Mouse (Mus musculus): Measurements from ENCODE around the gene Meis2. TPM values are rescaled to one million over a fixed set of nuclear protein-coding genes. Genes with fewer than 3 reads are reported as not detected.
A peak's percentile ranks its signal among the peaks of the same experiment; 100 is the strongest.

Meis2 gene
- total RNA-seq, 2 experiments from 2014 or later = 93.8 to 104 TPM

DNA sequence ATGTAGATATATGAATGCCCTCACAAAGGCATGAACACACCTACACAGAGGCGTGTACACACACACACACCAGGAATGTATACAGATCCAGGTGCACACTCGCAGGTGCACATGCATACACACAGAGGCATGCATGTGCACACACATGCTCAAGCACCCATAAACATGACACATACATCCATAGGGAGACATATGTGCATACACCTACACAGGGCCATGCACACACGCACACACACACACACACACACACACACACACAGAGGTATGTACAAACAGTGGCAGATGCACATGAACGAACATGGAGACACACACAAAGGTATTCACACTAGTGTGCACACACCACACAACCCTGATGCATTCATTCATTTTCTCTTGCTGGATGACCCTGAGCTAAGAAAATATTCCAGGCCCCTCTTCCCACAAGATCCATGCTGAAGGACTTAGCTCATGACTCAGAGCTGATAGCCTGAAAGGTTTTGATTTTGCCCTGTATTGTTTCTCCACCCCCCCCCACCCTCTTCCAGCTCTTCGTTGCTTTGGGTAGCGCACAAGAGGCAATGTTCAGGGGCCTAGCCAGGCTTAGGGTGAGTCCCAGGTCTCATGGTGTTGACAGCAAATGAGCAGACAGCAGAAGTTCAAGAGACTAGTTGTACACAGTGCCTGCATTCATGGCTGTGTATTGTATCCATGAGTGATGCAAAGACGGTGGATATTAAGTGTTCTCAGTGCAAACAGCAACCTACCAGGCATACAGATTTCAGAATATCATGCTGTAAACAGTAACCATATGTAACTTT, 116.8 kb downstream of the Meis2 start:
- DNase-seq = no peak

DNA sequence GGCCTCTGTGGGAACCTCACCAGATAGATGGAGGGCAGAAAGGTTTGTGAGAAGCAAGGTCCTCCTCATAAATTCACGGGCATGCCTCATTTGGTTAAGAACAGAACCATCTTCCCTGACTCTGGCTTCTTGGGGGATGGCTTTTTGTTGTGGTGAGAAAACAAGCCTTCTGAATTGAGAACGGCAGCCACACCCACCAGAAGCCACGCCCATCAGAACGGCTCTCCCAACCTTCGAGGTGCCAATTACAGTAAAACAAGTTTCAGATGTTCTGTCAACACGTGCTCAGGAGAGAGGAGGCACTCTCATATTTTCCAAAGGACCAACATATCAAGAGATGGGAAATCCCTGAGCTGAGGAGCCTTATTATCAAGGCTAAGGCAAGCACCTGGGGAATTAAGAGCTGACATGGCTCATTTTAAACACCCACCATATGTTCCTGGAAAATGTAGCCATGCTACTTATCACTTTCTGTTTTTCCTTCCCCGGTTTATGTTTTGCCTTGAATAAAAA, 117.9 kb downstream of the Meis2 start:
- DNase-seq = no peak

DNA sequence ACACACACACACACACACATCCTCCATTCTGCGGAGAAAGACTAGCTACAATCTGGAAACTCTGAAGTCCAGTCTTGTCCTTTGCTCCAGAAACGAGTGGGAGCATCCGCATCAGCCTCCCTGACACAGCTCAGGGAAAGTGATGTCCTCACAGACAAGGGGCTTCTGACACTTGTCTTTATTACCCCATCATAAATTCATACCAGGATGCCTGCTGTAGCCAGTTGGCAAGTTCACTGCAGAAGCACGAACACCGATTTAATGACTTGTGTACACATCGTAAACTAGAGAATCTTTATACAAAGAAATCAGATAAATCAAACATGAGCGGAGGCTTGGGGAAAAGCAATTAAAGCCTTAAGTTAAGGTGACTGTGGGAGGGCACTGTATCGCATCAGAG, 122.6 kb downstream of the Meis2 start:
- DNase-seq = no peak

DNA sequence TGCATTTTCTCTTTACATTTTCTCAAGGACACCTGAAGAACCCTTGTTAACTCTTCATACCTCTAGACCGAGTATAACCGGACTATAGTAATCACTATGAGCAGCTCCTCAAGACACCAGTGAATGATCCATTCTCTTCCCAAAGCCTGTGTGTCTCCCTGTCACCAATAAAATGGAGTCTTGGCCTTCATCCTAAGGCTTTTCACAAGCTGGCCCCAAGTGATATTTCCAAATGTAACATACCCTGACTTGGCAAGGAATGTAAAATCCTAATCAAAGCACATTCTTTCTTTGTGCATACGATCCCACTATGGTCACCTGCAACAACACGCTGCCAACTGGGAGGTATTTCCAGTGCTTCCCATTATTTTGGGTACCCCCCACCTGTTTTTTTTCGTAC, 125.8 kb downstream of the Meis2 start:
- DNase-seq = no peak

DNA sequence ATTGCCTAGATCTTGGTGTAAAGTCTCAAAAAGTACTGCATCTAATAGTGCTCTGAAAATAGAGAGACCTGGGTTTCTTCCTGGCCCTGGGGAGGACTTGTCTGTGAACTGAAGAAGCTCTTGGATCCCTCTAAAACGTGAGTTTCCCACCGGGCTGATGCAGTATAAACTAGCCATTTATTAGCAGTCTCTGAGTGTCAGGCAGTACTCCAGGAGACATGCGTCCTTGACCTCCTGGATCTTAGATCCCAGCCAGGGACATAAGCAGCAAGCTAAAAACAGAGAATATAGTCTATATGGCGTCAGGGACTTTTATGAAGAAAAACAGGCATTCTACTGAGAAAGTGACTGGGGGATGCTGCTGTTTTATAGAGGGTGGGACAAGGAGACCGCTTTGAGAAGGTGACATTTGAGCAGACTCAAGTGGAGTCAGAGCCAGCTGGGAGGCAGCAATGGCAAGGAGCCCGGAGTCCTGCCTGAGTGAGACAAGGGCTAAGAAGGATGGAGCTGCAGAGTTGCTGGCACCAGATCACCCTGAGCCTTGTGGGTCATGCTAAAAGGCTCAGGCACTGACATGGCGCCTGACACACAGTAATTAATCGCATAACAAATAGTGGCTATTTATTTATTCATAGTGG, 126.6 kb downstream of the Meis2 start:
- peak; percentile 81 for DNase-seq

DNA sequence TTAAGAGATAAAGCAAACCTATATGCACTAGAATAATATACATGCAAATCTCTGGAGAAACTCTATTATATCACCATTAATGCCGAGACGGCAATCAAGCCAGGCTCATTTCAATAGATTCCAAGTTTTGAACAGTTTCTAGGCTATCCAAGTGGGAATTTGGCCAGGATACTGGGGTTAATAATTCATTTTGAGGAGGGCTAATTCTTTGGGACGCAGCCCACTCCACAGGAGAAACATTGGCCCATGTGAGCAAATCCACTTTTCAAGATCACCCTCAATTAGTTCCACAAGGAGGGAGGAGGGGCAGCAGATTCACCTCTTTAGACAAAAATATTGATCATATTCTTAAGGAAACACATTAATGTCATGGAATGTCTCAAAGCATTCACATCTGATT, 127.3 kb downstream of the Meis2 start:
- DNase-seq = no peak

DNA sequence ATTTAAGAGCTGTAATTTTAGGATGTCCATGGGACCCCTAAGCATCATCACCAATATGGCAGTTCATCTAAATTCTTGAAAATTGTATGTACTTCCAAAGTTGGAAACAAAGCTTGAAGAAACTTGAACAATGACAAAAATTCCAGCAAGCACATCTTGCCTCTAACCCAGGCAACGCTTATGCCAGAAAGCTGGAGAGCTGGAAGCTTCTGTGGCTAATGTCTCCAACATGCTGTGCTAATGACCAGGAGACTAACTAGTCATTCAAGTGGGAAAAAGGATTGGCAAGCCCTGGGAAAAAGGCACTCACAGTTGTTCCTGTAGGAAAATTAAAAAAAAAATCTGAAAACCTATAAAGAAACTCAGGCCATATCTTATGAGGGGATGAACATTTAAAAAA, 127.7 kb downstream of the Meis2 start:
- no peak for DNase-seq

DNA sequence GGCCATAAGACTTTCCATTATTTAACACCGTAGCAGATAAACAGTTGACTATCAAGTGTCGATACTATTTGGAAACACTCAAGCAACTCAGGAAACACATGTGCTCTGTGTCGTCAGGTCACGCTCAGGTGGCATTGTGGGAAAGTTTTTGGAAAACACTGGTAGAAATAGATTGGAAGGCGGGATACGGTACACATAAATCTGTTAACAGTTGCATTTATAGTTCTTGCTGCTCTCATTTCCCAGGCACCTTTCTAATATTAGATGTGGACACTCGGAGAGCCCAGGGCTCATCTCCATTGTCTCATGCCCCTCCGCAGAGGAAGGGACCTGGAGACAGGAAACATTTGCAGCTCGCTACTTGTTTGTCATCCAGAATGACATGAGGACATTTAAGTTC, 128.9 kb downstream of the Meis2 start:
- DNase-seq = no peak

DNA sequence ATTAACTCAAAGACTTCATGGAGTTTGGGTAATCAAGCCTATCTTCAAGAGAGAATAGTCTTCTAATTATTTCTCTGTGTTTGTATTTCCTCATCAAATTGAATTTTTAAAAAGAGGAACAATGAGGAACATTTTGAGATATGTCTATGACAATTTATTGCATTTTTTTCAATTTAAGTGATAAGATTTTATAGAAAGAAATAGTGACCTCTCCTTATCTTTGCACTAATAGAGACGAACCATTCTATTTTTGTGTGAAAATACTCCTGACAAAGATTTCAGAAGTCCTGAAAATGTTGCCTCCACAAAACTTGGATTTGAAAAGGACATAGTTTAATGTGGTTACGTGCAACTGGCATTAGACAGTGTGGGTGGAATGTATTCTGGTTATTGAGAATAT, 131.3 kb downstream of the Meis2 start:
- no peak for DNase-seq

DNA sequence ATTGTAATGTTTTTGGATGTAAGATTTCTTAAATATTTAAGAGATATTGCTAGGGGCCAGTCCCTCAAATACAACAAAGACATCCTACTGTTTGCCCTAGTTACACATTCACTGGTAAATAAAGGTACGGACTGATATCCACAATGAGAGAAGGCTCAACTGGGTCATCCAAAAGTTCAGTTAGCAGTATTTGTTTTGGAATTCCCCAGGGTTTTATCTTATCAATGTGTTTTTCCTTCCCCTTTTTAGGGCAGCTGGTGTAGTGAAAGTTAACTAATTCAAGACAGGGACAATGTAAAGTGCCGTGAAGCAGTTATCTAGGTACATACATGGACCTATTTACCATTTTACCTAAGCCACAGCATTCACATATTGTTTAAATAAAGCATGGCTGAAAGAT, 132.4 kb downstream of the Meis2 start:
- no peak for DNase-seq

DNA sequence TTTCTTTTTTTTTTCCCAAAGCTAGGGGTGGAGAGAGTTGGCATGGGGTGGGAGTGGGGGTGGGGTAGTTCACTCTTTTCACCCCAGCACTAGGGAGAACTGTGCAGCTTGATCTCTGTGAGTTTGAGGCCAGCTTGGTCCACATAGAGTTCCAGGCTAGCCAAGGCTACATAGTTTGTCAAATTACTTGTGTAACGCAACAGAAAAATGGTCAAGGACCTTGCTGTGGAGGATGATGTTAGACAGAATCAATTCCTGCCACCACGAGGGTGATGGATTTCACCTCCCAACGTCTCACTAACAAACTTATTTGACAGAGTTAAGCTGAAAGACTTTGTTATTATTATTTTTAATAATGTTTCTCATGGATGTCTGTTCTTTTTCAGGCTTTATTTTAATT, 139.9 kb downstream of the Meis2 start:
- DNase-seq = no peak

DNA sequence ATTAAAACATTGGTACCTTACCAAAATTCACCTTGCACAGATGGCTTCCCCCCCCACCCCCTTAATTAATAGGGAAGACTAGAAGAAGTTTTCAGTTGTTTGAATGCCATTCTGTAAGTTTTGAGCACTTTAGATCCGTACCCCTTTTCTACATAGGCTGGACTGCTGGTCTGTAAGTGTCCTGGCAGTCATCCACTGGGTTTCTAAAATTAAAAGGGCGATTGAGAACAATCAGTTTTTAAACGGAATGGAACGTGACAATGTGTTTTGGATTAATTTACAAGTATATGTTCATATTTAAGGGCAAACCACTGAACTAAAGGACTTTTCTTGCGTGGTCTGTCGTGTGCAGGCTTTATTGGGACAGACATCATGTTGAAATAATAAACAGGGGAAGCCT, 141.2 kb downstream of the Meis2 start:
- no peak for DNase-seq

DNA sequence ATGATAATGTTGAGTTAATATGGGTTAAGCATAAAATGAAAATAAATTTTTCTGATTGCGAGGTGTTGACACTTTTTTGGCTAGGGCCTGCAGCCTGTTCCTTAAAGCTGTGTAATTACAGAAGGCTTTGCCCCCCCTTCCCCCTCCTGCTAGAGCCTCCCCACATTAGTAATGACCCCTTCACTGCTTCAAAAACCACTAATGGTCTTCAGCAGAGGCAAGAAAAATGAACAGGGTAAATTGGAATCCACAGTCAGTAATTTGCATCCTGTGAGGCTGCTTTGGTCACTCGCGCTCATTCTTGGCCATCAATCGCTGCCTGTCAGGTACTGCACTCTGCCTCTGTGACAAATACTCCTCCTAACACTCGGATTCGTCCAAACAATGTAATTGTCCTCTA, 142.4 kb downstream of the Meis2 start:
- DNase-seq = no peak

DNA sequence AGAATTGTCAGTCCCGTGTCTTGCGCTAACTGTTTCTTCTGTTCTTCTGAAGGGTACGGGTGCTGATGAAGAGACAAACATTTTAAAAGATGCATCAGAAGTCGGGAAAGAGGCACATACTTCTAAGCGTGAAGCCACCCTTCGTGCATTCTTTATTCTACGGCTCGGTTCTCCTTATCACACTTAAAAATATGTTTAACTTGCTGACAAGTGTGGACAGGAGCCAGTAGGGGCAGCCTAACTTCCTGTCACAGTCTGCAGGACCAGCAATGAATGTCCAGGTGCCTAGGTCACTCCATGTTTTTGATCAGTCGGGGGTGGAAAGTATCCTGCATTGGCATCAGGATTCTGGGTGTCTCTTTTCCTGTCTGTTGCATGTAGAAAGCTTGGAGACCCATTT, 144.0 kb downstream of the Meis2 start:
- DNase-seq = no peak

DNA sequence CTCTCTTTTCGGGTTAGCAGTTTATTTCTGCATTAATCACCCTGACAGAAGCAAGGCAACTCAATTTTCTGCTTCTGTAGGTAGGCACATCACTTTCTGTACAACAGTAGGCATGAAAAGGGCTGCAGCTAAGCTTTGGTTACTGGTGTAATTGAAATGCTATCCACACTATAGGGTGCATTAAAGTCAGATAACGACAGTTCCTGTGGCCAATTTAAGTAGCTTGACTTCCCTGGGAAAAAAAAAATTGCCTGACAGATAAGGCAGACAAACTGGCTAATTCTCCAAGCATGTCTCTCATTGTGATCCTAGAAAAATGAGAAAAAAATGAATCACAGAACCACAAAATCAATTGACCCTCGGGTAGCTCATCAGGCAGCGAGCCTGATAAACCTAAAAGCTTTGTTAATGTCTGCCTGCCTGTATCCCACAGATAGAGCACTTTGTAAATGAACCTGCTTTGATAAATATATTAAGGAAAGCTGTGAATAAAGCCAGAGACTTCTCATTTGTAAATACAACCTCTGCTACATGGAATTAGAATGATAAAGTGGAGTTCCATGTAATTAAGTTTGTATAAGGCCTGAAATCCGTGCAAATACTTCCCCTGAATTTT, 145.2 kb downstream of the Meis2 start:
- no peak for DNase-seq

DNA sequence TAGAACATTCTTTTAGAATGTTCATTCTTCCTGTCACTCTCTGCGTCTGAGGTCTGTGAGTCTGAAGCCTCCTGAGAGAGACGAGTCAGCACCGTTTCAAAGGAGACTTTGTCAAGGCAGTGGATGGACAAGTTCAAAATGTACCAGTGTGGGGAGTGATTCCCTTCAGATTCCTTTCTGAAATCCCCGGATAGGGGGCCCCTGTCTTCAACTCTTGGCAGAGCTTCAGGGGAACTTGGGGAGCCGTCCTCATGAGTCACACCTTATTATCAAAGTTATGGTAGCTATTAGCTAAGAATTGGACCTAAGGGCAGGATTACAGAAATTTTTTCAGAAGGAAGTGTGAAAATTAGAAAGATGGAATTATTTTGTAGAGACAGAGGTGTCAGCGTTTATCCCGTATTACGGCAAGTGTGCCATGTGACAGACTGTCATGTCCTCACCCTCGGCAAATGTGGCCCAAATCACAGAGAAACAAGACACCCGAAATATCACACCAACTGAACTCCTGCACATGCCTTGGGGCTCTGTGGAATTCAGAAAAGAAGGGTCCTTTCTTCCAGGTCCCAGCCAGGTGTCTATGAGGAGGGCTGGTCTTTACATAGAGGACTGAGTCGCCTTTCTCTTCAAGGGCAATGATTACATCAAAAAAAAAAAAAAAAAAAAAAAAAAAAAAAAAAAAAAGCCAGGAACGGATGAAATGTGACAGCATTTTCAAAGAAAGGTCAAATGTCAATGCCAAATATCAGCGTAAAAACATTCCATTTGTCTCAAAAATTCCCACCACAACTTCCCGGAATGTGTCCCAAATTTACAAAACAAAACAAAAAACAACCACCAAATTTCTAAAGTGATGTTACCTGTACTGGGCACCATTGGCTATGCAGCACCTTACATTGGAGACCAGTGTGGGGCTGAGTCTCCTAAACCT, 146.2 kb downstream of the Meis2 start:
- no peak for DNase-seq

DNA sequence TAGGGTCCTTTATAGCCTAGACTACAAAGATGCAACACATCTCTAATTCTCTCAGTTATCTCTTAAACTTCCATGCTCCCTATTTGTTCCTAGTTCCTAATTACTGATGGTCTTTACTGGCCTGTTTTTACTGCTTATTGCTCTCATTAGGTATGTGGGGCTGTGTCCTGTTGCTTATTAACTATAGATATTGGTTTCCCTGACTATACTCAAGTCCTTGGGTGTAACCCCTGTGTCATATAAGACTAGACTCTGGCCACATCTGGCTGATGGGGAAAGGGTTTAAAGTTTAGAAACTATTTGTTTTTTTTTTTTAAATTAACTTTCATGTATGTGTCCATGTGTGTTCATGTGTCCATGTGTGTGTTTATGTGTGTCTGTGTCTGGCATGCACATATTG, 147.1 kb downstream of the Meis2 start:
- DNase-seq = no peak

DNA sequence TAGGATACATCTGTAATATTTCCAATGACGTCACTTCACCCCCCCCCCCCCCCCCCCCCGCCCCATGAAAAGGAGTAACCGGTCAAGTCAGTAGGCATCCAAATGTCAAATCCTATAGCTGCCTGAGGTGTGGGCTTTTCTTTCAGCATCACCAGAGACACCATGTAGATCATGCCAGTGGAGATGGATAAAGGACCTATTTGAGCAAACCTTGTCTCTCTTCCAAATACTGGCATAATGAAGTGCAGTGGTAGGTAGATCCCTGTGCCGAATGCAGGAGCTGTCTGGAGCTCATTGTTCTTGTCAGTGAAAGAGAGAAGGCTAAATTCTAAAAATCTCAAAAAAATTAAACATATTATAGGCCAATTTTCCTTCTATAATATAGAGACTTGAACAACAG, 151.1 kb downstream of the Meis2 start:
- no peak for DNase-seq

DNA sequence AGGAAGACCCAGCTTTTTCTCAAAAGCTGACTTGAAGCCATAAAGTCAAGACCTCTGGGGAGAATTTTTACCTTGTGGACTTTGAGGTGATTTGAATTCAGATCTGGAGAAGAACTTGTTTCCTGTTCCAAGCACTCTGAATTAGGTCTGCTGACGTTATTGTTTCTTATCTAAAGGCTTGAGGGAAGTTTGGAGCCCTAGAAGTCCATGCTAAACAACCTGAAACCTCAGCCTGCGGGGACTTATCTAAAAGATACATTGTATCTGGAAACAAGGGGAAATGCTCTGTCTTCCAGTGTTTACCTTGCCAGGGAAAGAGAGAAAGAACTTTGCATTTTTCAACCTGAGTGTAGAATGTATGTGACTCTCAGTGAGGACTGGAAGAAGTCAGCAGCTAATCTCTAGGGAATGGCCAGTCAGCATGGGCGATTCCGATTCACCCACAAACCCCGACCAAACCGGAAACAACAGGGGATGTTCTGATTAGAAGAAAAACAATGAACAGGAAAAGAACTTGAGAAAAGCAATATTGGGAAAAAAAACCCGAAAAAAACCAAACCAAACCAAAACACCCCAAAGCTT, 152.6 kb downstream of the Meis2 start:
- no peak for DNase-seq

DNA sequence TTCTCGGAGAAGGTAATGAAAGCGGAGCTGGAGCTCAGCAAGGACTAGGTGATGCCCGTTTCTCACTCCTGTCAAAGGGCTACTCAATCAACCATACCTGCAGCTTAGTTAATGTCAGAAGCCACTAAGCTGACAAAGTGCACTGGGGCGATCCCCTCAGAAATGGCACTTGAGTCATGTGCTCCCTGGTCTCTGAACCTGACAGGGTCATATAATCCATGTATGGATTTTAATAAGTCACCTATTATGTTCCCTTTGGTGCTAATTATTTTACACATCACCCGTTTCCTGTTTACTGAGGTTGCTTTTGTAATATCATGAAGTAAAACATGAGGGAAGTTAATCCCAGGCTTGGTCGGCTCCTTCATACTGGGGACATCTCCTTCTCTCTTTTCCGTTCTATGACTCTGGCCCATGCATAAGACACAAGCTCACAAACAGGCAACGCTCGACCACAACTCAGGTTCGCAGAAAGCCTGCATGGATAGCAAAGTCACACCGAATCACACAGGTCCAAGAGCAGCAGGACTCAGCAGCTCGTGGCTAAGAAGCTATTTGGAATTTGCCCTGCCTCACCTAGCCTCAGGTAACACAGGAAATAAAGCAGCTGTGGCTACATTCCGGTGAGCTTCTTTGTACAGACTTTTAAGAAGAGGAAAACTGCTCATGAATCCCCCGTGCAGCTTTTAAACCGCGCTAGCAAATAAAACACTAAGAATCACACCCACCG, 153.6 kb downstream of the Meis2 start:
- DNase-seq = no peak

DNA sequence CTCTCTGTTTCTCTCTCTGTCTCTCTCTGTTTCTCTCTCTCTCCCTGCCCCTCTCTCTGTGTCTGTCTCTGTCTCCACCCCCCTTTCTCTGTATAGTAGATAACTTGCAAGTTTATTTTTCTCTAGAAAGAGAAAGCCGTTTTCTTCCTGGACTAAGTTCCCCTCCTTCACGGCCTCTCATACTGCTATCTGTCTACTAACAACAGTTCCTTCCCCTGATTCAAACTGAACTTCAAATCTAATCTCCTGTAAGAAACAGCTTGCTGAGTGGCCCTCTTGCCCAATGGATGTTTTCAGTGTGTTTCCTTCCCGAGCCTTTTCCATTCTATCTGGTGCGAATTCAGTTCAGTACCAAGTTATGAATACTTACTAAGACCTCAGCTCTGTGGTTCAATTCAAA, 155.4 kb downstream of the Meis2 start:
- DNase-seq = no peak

Data from adrenal gland, postnatal 10 days (tissue).